Mouse (Mus musculus): ENCODE data around the gene Nrp2. TPM values are rescaled to one million over a fixed set of nuclear protein-coding genes. Genes with fewer than 3 reads are reported as not detected.
A peak's percentile ranks its signal among the peaks of the same experiment; 100 is the strongest.

Nrp2 gene
- total RNA-seq, 1 experiment from 2014 or later = 44.1 TPM

- no peak for DNase-seq
Measured at GRCm38 (mm10) chr1:62704889-62705516, 1.9 kb downstream of the Nrp2 start.

DNA sequence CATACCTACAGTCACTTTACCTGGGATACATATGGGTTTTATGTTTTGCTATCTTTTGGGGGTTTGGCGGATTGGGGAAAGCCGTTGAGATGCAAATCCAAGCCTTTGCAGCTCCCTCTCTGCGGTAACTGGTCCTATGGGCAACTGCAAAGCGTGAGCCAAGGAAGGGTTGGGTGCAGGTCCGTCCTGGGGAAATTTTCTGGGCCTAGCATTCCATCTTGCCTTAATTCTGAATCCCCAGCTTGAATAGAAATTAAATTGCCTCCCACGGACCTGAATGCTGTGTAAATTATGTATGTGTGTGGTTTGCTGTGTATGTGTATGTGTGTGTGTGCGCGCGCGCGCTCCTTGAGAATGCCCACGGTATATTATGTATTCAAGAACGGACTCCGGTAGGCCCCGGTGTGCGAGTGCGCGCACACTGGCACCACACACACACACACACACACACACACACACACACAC is 2.5 kb downstream of the Nrp2 start:
- no peak for DNase-seq

DNA sequence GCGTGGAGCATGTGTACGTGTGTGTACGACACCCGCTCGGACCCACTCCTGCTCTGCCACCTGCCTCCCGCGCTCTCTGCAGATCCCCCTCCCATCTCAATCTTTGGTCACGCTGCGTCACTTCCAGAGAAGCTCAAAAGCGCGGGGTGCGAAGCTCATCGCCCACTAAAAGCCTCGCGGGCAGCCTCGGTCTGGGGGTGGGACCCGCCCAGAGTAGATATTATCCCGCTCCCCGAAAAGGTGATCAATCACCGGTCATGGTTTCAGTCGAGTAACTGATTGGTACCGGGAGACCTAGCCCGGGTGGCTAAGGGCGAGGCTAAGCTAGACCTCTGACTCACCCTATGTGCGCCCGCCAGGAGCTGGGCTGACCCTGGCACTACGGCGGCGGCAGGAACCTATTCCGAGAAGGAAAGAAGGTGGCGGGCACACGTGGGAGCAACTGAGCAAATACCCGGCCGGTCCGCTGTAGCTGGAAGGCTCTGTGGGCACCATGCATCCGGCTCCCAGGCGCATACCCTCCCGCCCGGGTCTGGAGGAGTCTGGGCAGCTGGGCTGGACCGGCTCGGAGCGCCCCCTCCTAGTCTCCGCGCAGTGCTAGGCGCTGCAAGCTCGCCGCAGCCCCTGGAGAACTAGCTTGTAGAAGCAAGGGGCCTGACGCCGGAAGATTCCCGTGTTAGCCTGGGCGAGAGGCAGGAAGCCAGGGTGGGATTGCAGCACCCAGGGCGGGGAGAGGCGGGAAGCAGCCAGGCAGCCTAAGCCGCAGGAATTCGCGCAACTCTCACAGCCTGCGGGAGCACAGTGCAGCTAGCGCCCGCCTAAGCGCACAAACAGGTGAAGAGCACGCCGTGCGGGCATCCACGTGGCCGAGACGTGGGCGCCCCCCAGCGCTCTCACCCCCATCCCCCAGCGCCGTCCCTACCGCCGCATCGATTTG is 3.3 kb downstream of the Nrp2 start:
- peak; percentile 72 for DNase-seq

- peak; percentile 58 for DNase-seq
Measured at GRCm38 (mm10) chr1:62707101-62707912, 4.2 kb downstream of the Nrp2 start.

DNA sequence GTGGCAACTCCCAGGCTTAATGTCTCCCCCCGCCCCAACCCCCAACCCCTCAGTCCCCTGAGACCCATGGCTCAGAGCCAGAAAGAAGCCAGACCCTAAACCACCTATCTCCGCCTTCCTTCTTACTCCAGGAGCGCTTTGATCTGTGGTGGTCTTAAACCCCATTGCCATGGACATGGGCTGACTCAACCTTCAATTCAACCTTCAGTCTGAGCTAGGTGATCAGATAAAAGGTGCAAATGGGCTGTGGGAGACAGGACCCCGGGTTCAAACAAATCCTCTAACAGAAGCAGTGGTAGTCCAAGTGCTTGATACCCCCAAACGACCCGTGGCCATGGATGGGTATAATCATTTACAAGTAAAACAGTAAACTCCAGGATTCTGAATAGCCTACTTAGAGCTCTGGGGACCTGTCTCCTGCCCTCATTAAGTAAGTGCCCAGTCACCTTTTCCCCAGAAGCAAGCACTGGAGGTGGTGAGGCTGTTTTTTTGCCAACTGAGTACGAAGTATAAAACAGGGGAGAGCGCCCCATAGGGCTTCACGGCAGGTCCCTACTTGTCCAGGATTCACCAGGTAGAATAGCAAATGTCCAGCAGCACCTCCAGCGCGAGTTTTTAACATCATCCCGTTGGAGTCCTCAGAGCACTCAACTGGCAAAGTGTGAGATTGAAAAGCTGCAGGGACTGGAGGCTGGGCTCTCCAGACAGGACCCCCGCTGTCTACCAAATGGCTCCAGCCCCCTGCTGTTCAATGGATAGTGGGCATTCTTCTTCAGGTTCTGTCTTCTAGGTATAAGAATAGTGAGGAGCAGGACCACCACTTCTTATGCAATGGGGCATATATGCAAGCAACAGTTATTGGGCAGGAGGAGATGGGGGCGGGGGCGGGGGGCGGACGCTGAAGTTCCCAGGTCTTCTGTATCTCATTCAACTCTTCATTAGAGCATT is 5.1 kb downstream of the Nrp2 start:
- no peak for DNase-seq

GRCm38 (mm10) chr1:62709770-62710335 is 6.8 kb downstream of the Nrp2 start:
- no peak for DNase-seq

DNA sequence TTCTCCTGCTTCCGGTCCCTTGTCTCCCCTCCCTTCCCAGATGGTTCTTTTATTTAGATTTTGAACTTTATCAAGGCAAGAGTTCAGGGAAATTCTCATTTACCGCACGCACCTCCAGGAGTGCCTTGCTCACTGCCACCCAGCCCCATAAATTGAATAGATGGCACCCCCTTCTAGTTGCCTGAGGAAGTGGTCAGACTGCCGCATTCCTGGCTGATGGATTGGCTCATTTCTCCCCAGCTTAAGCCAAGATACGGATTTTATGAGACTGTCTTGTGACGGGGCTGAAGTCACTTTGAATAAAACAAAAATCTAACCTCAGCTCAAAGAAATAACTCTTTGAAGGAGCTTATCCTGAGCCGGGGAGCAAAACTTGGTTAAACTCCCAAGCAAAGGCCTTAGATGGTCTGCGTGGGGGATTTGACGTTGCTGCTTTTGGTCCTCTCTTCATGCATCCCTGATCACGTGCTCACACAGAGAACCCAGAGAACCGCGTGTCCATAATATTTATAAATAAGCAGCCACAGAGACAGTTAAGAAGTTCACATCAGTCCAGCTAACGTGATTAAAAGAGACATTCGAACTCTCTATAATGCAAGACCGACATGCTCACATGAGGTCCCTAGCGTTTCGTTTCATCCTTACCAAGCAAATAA is 10.1 kb downstream of the Nrp2 start:
- no peak for DNase-seq

- no peak for DNase-seq
Measured at GRCm38 (mm10) chr1:62715004-62715403, 11.9 kb downstream of the Nrp2 start.

DNA sequence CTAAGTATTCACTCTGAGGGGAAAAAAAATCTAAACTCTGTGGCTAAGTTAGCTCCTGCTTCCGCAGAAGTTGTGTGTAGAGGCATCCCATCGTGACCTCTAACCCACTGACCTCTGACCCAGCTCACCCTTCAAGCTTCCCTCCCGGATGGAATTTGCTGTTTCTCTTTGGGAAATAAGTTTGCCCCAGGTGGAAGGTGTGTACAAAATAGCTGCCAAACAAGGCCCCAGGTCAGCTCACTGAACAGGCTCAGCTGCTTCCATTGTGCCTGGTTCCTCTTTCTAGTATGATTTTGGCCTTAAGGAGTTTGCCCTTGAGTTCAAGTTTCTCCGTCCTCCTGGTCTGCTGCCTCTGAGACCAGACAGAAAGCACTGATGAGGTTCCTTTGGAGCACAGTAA is 12.6 kb downstream of the Nrp2 start:
- DNase-seq = no peak

- DNase-seq = no peak
Measured at GRCm38 (mm10) chr1:62716836-62717478, 13.9 kb downstream of the Nrp2 start.

DNA sequence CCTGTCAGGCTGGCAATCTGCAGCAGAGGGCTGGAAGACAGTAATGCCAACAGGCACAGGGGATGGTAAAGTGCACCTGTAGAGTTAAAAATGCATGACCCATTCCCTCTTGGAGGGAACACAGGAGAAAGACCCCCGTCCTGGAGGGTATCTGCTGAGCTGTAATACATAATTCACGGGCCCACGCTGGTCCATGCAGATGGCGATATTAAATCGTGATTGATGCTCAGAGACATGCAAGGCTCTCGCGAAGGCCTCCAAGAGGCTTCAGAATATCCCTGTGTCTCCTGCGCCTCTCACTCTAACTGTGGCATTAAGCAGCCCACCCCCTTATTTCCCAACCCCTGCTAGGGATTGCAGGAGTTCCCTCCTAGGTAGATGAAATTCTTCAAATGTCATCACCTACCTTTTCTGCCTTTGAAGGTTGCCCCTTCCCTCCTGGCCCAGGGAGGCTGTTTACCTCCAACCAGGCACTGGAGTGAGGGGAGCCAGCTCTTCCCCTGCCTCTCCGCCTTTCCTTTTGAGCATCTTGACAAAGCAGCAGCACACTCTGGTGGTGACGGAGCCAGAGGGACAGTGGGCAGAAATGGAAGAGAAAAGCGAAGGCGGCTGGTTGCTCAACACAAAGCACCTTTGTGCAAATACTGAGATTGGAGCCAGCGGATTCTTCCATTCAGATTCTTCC is 14.6 kb downstream of the Nrp2 start:
- no peak for DNase-seq

DNA sequence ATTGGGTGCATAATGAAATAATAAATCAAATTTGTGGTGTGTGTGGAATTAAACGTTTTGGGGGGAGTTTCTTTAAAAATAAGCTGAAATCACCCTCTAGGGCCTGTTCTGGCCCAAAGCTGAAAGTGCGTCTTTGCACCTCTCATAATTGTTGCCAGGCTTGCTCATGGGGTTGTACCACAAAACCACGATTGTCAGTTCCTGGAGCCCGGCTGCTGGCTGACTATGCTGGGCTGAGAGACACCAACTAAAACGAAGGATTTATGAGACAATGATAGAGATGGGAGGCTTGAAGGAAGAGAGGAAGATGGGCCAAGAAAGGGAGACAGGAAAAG is 15.1 kb downstream of the Nrp2 start:
- no peak for DNase-seq

DNA sequence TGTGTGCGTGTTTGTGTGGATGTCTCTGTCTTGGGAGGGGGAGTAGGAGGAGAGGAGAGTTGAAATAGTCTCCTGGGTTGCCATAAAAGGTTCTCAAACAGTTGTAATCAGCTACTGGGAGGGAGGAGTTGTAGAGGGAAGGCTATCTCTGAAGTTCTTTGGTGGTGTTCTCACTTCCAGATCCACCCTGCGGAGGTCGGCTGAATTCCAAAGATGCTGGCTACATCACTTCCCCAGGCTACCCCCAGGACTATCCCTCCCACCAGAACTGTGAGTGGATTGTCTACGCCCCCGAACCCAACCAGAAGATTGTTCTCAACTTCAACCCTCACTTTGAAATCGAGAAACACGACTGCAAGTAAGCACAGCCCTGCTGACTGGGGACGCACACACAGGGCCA is 15.7 kb downstream of the Nrp2 start:
- no peak for DNase-seq

GRCm38 (mm10) chr1:62719770-62720169 is 16.7 kb downstream of the Nrp2 start:
- DNase-seq = no peak

DNA sequence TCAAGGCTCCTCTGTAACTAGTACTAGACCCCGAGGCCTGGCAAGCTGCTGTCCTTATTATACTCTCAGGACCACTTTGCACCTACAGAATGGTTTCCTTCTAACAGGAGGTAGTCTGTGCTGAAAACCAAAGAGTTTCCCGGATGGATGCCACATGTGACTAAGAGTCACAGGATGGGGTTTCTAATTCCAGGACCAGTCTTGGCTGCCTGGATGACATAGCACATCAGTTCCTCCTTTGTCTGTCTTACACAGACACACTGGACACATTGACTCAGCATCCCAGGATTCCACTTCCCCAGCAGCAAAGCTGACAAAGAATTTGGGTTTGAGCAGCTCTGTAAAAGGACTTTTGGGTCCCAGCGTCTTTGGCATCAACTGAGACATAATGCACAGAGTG is 17.1 kb downstream of the Nrp2 start:
- no peak for DNase-seq

DNA sequence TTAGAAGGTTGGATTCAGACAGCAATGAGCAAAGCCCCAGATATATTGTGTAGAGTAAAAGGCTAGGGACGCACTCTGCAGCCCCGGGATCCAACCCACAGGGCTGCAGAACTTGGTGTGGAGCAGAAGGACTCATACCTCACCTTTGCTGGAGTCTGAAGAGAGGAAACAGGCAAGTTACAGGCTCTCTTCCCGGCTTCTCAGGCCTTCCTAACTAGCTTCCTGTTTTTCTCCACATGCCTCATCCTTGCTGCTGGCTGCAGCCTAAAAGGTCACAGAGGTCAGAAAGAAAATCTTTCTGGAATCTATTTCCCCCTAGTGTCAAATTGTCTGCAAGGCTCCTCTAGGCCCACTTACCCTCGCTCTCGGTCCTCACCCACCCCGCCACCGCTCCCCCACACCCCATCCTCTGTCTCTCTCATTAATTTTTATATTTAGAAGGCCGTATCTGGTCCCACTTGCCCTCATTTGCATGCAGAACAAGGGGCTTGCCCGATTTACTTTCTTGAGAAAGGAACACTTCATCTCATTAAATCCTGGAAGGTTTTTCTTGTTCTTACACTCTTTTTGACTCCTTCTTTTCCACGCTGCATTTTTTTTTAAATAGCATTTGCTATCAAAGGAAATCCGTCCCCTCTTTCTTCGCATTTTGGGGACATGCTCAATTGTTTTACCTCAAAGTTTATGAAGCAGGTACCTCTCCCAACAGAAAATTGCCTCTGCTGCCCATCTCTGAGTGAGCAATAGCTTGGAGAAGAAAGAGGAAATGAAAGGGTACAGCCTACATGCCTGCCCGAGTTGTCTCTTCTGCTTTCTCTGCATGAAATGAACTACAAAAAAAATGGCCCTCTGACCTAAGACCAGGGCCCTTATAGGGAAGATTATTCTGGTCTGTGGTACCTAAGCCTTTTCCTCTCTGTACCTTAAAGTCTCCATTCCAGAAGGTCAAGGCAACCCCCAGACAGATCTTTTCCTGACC is 17.9 kb downstream of the Nrp2 start:
- no peak for DNase-seq

- peak; percentile 49 for DNase-seq
Measured at GRCm38 (mm10) chr1:62721706-62722187, 18.7 kb downstream of the Nrp2 start.

- DNase-seq = no peak
Measured at GRCm38 (mm10) chr1:62722526-62722925, 19.4 kb downstream of the Nrp2 start.
